Mouse (Mus musculus) G1E (cell line): Measurements from ENCODE around the gene Tomm34.

ENCODE experiments used
- CTCF ChIP-seq: IDR thresholded peaks from 2 replicates; pipeline ENCODE4 v1.5.1; 2012; ENCODE audit warnings: low read depth, low read length, inconsistent platforms, mixed read lengths
- GATA1 ChIP-seq: IDR thresholded peaks from 2 replicates; pipeline ENCODE4 v1.6.1; 2012; ENCODE audit warnings: borderline replicate concordance, low read length, inconsistent platforms, mixed read lengths
- POLR2AphosphoS5 ChIP-seq: IDR thresholded peaks from 2 replicates; pipeline ENCODE4 v1.6.1; 2012; ENCODE audit warnings: low read depth, low read length, inconsistent platforms; ENCODE audit not compliant: insufficient replicate concordance
- TAL1 ChIP-seq: conservative IDR thresholded peaks from 2 replicates; pipeline ENCODE4 v1.6.1; 2012; ENCODE audit warnings: low read depth, low read length, inconsistent platforms, mixed read lengths

GRCm38 (mm10) chr2:164019943-164020342 lies 51.0 kb downstream of the Tomm34 start:
- TF ChIP-seq CTCF (no peak), TAL1 (no peak), GATA1 (no peak), POLR2AphosphoS5 (no peak)
